Mouse (Mus musculus) skeletal muscle tissue, adult 2 months (tissue): ENCODE data around the gene Gramd1b.

Experiments used
- DNase-seq: peaks from one replicate; pipeline ENCODE4 v3.0.0-alpha.2; 2012; ENCODE audit warnings: low read depth, low spot score

Gramd1b gene

DNA sequence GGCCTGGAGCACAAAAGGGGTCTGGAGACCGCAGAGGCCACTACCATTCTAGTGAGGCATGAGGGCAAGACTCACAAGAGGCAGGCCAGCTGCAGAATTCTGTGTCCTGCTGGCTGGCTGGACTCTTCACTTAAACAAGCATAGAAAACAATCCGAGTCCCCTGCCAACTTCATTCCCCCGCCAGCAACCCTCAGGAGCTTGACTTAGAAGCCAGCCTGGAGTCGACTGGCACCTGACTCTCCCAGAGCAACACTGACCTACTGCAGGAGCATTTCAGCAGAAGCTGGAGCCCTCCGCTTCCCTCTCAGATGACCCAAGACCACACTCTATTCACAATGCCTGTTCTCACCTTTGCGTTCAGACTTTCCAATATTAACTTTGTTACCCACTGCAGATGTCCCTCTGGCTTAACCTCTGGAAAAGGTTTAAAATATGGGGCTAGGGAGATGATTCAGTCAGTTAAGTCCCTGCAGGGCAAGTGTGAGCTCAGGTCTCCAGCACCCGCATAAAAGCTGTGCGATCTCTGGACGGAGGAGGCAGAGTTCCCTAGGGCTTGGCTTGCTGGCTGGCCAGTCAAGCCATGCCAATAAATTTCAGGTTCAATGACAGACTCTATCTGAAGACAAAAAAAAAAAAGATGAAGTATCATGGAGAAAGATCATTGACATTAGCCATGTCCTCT is 104.8 kb downstream of the Gramd1b start:
- DNase-seq, result no peak

GRCm38 (mm10) chr9:40424874-40425273 is 106.3 kb downstream of the Gramd1b start:
- DNase-seq, result no peak

GRCm38 (mm10) chr9:40423427-40423867 is 107.7 kb downstream of the Gramd1b start:
- no peak for DNase-seq

DNA sequence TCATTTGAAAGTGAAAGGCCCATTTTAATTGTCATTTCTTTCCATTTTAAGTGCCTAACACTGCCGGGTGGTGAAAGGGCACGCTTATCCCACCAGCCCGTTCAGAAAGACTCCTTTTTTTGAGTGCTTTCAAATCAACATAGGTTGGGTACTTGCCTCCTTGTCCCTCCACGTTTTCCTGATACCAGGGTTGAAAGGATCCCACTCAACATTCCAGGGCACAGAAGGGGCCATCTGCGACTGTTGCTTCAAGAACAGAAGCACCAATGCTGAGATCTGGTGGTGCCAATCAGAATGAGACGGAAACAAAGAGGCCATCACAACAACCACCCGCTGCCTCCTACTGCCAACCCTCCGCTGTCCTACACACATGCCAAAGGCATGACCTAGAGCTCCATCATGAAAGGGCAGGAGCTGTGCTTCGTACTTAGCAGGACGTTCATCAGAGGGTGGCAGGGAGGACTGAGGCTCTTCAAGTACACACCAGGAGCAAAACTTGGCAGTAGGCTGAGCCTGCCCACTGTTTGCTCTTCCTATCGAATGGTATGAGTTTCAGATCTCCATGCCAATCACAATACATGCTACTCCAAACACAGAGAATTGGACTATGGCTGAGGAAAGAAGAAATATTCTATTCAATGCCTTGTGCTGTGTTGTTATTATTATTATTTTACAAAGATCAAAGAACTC is 108.7 kb downstream of the Gramd1b start:
- no peak for DNase-seq

DNA sequence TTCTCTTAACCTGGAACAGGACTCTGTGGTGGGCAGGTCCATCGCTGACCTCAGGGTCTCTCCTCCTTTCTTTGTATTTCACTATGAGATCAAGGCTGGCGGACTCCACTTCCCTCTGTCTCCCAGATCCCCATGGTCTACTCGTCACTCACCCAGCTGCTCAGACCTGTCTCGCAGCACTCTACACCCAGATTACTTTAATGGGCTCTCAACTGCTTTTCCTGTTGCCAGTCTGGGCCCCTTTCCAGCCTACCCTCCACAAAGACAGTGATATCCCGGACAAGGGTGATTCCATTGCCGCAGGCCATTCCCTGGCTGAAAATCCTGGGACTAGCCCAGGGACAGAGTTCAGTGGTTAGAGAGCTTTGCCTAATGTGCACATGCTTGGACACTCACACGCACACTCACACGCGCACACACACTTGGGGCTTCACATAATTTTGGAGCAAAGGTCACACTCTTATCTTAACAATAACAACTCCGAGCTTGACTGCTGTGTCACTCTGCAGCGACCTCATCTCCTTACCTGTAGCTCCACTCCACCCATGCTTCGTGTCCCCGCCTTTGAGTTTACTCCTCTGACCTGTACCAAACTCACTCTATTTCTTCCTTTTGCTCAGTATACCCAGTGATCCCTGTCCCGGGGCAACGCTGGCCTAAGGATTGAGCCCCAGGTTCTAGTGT is 110.4 kb downstream of the Gramd1b start:
- DNase-seq, result no peak

- DNase-seq, result no peak
Observed at GRCm38 (mm10) chr9:40418803-40419202, 112.4 kb downstream of the Gramd1b start.

DNA sequence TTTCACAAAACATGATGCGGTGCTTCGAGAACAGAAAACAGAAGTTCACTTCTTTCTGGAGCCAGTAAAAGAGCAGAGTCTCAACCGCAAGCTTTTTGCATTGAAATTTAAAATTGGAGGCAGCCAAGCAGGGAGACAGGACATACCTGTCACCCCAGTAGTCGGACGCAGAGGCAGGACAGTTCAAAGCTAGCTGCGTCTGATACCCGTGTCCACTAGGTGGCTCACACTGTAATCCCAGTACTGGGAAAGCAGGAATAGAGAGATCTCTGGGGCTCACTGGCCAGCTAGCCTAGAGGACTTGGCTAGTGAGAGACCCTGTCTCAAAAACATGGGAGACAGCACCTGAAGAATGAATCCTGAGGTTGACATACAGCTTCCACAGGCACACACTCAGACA is 115.0 kb downstream of the Gramd1b start:
- no peak for DNase-seq

DNA sequence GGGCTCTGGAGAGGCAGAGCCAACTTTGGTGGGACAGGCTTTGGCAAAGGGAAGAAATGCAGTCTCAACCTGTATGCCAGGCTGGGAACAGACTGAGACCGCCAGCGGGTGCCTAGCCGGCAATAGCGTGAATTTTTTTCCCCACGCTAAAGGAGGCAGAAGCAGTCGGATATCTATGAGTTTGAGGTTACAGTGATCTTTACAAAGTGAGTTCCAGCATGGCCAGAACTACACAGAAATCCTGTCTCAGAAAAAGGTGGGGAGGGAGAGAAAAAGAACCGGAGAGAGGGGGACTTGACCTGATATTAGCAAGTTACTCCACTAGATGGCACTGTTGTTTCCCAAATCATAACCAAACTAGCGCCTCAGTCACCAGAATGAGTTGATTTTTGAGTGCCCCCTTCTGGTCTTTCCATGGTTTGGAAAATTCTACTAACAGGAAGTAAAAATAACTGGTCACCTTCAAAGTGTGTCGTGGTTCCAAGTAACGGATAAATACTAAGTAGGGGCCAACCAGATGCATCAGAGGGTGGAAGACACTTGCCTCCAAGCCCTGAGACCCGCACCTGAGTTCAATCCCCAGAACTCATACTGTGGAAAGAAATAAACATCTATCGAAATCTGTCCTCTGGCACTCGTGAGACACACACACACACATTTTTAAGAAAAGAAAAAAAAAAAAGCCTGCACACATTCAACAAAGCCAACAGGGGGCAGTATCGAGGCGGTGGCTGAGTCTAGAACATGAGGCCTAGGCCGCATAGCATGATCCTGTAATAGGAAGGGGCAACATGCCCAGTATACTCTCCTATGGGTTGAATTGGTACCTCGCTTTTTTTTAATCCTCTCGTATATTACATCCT is 116.0 kb downstream of the Gramd1b start:
- peak; percentile 75 for DNase-seq

- DNase-seq, result peak; percentile 52
Observed at GRCm38 (mm10) chr9:40414498-40414903, 116.7 kb downstream of the Gramd1b start.

DNA sequence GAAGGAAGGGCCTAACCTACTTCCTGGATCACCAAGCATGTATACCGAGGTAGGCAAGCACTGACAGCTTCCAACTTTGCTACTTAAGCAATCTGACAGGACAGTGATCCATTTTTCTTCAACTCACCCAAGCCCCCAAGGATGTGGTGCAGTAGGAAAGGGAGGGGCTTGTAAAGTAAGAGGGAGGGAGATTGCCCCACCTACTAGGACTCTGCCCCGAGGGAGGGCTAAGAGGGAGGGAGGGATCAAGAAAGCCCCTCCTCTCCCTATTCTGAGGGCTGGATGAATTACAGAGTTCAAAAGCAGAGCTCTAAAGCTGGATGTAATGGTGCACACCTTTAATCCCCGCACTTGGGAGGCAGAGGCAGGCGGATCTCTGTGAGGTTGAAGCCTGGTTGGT is 117.6 kb downstream of the Gramd1b start:
- no peak for DNase-seq

DNA sequence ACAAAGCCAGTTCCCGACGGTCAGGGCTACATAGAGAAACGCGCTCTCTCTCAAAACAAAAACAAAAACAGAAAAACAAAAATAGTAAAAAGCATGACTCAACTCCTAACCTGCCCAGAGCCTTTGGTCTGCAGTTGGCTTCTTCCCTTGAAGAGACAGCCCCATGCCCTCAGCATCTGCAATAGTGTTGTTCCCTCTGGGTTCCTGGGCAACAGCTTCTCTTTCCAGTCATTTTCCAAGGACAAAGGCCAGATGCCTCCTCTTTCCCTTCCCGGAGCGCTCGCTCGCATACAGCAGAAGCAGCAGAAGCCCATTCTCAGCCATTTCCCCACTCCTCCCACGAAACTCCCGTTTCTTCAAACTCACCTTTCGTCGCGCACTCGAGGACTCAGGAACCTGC is 118.3 kb downstream of the Gramd1b start:
- DNase-seq, result no peak

DNA sequence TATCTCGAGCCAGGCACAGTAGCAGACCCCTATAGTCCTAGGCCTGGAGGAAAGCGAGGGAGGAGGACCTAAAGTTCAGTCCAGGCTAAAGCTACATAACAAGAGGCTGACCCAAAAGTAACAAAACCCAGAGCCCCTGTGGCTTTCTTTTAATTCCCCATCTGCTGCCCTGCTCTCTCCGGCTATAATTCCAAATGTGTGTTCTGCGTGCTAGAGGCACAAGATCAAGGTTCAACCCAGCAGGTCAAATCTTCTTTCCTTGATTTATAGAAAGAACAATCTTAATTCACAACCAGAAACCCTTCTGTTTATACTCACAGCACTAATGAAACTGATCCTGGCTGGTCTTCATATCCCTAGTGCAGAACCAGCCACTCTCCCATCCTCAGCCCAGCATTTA is 118.9 kb downstream of the Gramd1b start:
- no peak for DNase-seq

DNA sequence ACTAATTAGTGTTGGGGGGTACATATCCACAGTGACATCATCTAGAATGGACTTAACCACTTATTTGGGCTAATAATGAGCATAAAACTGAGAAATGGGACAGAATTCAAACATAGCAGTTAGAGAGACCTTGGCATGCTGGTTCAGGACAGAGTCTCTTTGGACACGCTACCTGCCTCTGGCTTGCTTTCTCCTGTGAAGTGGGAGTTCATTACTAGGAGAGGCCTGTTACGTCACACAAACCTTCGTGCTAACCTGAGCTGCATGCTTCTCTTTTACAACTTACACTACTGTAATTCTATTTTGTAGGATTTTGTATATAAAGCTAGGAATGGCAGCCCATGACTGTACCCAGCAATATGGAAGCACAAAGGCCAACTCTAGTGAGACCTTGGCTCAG is 120.3 kb downstream of the Gramd1b start:
- DNase-seq, result no peak

DNA sequence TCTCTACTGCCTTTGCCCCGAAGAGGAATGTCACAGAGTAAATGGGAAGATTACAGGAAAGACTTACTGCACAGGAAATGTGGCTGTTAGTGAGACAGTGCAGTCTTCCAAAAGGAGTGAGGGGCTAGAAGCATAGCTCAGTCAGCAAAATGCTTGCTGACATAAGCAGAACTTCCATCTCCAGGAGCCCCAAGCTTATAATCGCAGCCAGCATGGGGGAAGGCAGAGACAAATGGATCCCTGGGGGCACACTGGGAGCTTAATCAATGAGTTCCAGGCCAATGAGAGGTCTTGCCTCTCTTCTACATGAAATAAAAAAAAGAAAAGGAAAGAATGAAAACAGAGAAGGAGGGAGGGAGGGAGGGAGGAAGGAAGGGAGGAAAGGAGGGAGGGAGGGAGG is 122.1 kb downstream of the Gramd1b start:
- no peak for DNase-seq

DNA sequence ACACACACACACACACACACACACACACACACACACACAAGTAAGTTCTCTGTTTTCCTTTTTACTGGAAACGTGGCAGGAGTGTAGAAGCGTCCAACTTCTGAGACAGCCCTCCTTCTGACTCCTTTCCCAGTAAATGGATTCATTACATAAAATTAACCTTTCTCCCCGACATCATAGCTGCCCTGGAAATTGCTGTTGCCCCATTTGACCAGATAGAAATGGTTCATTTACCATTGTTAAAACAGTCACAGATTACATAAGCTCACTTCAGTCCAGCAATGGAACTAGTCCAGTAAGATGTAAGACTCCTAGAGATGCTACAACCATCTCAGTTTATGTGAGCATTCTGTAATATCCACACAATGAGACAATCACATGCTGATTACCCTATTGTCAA is 122.8 kb downstream of the Gramd1b start:
- no peak for DNase-seq

GRCm38 (mm10) chr9:40407876-40408275 is 123.3 kb downstream of the Gramd1b start:
- no peak for DNase-seq

DNA sequence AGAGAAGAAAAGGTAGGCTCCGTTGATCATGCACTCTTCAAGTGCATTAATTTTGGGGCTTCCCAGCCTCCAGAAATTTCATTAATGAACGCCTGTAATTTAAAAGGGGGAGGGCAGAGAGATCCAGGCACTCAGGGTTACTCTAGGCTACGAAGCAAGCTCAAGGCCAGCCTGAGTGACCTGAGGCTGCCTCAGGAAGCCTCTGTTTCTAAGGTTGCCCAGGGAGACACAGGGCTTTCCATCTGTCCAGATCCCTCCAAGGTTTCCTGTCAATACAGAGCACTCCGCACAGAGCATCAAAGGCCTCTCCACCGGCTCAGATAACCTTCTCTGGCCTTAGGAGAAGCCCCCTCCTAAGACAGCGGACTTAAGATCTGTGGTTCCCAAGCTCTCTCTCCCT is 125.4 kb downstream of the Gramd1b start:
- DNase-seq, result no peak

DNA sequence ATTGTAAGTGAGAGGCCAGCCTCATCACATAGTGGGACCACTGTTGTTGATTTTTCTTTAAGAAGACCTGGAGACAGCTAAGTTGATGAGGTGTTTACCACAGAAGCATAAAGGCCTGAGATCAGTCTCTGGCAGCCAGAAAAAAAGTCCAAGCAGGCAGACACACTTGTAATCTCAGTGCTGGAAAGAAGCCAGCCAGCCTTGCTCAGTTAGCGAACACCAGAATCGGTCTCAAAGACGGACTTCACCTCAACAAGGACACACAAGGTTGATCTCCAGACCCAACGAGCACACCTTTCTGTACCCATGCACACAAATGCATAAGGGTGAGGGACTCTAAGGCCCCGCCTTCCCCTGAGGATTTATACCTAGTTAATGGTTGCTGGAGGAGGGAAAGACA is 125.9 kb downstream of the Gramd1b start:
- no peak for DNase-seq

DNA sequence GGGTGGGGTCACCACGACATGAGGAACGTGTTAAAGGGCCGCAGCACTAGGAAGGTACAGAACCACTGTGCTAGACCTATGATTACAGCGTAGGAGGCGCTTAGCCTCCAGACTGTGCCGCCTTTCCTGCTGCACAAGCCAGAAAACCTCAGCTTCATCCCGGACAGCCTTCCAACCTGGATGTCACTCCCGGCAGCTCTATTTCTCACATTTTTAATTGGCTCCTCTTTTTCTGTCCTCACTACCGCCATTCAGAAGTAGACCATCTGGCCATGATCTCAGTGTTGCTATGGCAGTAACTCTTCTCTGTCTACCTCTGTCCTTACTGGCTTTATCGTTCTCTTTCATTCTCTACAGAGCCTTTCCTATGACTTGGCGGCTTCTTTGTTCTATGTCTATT is 126.5 kb downstream of the Gramd1b start:
- DNase-seq, result no peak

DNA sequence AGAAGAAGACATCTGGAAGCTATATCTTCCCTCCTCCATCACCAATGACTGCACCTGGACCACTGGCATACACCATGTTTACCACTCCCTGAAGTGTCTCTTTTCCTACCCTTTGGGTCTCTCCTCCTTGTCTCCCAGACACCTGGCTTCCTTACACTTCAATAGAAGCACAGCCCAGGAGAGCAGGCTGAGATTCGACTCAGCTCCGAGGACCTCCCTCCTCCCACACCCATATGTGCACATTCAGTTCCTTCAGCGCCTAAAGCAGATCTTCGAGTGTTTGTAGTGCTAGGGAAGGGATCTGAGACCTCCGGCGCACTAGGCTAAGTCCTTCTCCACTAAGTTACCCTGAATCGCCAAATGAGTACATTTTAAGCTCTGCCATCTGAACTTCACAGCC is 127.4 kb downstream of the Gramd1b start:
- DNase-seq, result no peak

DNA sequence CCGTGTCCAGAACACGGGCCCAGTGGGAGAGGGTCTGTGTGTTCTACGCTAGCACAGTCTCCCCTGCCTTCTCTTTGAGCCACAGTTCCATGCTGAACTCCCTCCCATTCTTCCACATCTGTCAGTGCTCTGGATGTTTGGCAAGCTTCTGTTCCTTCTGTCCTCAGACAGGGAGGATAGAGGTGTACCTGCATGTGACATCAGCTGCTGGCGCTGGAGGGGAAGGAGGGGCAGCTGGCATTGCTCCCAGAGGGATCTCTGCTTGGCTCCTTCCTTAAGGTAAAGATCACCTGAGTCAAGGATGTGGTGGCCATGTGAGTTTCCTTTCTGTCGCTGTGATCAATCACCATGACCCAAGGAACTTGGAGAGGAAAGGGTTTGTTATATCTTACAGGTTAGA is 129.4 kb downstream of the Gramd1b start:
- DNase-seq, result no peak

GRCm38 (mm10) chr9:40400854-40401253 is 130.3 kb downstream of the Gramd1b start:
- DNase-seq, result no peak
